Mouse (Mus musculus) 3134 (cell line): ENCODE data around the gene Spred2.

Experiments
- DNase-seq: peaks from one replicate; pipeline ENCODE4 v3.0.0-alpha.2; 2011; ENCODE audit warnings: low spot score; ENCODE audit not compliant: insufficient read length; ENCODE audit errors: extremely low read depth

Gene Spred2

GRCm38 (mm10) chr11:19979338-19979737, 55.2 kb downstream of the Spred2 start:
- peak; percentile 62 for DNase-seq

GRCm38 (mm10) chr11:19982113-19982512, 57.9 kb downstream of the Spred2 start:
- no peak for DNase-seq

GRCm38 (mm10) chr11:19982779-19983178, 58.6 kb downstream of the Spred2 start:
- DNase-seq, result no peak

GRCm38 (mm10) chr11:19983298-19983697, 59.1 kb downstream of the Spred2 start:
- no peak for DNase-seq

GRCm38 (mm10) chr11:19984029-19984428, 59.9 kb downstream of the Spred2 start:
- DNase-seq, result no peak

- DNase-seq, result no peak
Observed at GRCm38 (mm10) chr11:19985283-19985854, 61.2 kb downstream of the Spred2 start.

GRCm38 (mm10) chr11:19986443-19986861, 62.3 kb downstream of the Spred2 start:
- no peak for DNase-seq

- peak; percentile 55 for DNase-seq
Observed at GRCm38 (mm10) chr11:19986871-19987755, 62.9 kb downstream of the Spred2 start.

GRCm38 (mm10) chr11:19987756-19988091, 63.5 kb downstream of the Spred2 start:
- no peak for DNase-seq

GRCm38 (mm10) chr11:19988224-19988623, 64.0 kb downstream of the Spred2 start:
- no peak for DNase-seq

- DNase-seq, result no peak
Observed at GRCm38 (mm10) chr11:19988631-19989030, 64.5 kb downstream of the Spred2 start.

GRCm38 (mm10) chr11:19989141-19989910, 65.2 kb downstream of the Spred2 start:
- DNase-seq, result no peak

GRCm38 (mm10) chr11:19990731-19991130, 66.6 kb downstream of the Spred2 start:
- no peak for DNase-seq

GRCm38 (mm10) chr11:19991303-19991976, 67.3 kb downstream of the Spred2 start:
- no peak for DNase-seq

GRCm38 (mm10) chr11:19992341-19993281, 68.4 kb downstream of the Spred2 start:
- peak; percentile 49 for DNase-seq

- no peak for DNase-seq
Observed at GRCm38 (mm10) chr11:19993753-19994152, 69.6 kb downstream of the Spred2 start.

- no peak for DNase-seq
Observed at GRCm38 (mm10) chr11:19994262-19994790, 70.2 kb downstream of the Spred2 start.

GRCm38 (mm10) chr11:19997940-19998339, 73.8 kb downstream of the Spred2 start:
- DNase-seq, result no peak

- DNase-seq, result no peak
Observed at GRCm38 (mm10) chr11:20002883-20003282, 78.7 kb downstream of the Spred2 start.

- DNase-seq, result no peak
Observed at GRCm38 (mm10) chr11:20007701-20008100, 83.5 kb downstream of the Spred2 start.
